Mouse (Mus musculus) testis, postnatal 14 days (tissue): ENCODE data around the gene Grhpr.
"Not testable (repeated sequence)": the region's sequence is repeated elsewhere in the genome, so short reads cannot be mapped to it uniquely, and the experiment has no call there.

Source experiments
- DNase-seq: peaks from one replicate; pipeline ENCODE4 v3.0.0; 2021; ENCODE audit warnings: low spot score

Gene Grhpr

DNA sequence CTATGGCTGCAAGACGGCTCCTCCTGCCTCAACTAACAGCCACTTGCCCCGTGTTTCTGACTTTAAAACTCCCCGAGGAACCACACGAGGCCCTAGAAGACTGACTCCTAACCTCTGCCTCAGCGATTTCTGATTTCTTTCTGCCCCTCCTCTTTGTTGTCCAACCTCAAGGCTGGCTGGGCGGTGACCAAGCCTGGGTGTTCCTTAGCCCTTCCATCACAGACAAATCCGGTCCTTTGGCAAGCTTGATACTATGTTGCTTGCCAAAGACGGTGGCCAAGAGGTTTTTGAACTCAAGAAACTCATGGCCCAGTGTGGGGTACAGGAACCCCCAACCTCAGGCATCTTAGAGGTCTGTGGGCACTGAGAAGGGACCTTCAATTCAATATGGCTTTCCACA lies 6.9 kb upstream of the Grhpr start:
- no peak for DNase-seq

DNA sequence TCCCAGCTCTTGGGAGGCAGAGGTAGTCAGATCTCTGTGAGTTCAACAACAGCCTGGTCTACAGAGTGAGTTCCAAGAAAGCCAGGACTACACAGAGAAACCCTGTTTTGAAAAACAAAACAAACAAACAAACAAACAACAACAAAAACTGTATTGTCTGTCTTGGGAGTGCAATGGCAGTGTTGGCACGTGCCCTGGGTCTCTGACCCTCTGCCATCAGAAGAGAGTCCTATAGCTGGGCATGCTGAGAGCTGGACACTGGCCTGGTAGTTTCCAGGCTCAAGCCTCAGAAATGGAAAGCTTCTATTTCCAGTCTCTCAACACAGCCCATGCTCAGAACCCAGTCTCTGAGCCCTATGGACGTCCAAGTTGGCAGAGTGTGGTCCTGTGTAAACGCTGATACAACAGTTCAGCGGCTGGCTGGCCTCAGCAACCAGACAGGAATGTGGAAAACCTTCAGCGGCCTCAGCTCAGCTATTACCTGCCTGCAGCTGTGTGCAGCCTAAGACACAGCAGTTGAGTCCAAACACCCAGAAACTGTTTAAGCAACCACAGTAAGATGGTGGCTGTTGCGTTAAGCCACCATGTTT lies 5.1 kb upstream of the Grhpr start:
- DNase-seq: no peak

DNA sequence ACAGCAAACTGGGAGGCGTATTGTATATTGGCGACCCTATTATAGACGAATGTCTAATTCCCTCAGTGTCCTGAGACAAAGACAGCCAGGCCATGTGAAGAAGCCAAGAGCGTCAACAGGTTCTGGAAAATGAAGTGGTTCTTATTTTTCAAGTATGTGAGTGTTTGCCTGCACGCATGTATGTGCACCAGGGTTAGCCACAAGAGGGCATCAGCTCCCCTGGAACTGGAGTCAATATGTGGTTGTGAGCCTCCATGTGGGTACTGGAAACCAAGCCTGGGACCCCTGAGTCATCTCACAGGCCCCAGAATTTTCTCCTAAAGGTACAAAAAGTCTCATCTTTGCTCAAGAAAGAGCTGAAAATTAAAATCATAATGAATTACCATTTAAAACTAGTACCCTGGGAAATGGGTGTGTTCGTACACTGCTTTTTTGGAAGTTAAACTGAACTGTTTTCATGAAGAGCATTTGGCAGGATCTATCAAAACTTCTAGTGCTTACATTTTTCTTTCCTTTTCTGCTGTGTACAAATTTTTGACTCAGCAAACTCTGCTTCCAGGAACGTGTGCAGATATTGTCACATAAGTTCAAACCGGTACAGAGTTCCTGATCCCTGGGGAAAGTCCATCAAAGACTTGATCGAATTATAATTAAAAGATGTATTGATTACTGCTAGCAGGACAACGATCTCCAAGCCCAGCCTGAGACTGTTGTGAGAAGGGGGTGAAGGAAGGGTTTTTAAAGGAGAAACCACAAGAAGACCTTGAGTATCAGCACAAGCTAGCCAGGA lies 4.1 kb upstream of the Grhpr start:
- no peak for DNase-seq

DNA sequence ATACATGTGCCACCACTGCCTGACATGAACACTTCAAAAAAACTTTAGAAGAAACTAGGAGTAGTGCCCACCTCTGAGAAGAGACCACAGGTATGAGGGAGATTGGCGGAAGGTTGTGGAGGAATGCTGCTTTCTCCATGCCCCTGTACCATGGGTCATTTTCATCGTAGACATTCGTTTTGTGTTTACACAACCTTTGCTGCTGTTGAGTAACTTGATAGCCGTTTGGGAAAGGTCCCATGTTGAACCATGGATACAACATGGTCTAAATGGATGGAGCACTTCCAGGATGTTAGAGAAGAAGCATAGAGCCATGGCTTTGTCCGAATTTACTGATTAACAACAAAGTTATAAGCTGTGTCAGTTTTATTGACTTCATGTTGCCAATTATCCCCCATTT lies 3.0 kb upstream of the Grhpr start:
- no peak for DNase-seq

DNA sequence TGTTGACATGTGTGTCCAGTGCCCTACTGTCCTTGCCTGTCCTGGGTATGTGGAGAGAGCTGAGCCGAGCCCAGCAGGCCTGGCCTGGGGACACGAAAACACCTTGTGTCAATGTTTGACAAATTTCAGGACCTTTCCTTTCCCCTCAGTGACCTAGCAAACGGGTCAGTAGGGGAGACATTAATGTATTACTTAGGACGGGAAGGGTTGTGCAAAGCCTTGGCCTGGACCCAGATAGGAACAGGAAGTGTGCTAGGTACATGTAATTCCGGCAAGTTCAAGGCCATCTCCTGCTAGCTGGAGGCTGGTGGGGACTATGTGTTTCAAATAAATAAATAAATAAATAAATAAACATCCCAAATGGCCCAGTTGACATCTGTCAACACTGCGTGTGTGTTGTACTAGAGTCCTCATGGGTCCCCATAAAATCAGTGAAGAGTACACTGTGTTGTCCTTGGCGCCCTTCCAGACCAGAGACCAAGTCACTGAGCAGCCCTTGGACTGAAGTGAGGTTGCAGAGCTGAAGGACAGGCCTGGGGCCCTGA lies 1.3 kb upstream of the Grhpr start:
- DNase-seq: no peak

DNA sequence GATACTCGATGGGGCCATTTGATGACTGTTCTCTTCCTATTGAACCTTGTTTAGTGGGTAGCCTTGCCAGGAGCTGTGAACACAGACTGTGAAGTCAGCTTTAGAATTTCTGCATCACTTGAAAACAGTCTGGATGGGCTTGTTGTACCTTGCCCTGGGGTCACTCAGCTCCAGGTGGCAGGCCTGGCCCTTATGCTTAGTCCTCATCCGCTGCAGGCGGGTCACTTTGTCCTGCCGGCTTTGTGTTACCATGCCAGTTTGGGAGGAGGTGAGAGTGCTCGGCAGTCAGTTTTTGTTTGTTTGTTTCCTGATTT lies 736 bp downstream of the Grhpr start:
- no peak for DNase-seq

DNA sequence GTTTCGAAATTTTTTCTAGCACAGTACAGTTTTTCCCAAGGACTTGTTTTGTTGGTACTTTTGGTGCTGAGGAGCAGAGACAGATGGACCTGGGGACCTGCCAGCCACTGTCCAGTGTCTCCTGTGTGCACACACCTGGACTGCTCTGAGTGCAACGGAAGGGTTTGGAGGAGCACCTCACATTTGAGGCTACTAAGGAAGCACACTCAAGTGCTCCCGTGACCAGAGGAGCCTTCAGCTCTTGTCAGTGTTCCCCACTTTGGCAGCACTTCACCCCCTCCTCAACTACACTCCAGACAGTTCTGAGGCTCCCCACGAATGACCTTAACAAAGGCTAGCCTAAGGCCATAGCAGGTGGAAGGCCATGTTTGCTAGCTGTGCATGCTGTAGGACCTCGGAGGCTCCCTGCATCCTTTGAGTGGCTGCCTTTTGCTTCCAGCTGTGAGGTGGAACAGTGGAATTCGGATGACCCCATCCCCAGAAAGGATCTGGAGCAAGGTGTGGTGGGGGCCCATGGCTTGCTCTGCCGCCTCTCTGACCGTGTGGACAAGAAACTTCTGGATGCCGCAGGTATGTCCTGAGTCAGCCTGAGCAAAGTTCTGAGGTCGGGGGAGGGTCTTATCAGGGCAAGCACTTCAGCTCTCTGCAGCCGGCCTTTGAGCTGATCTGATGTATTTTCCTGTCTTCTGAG lies 1.4 kb downstream of the Grhpr start:
- DNase-seq: no peak

DNA sequence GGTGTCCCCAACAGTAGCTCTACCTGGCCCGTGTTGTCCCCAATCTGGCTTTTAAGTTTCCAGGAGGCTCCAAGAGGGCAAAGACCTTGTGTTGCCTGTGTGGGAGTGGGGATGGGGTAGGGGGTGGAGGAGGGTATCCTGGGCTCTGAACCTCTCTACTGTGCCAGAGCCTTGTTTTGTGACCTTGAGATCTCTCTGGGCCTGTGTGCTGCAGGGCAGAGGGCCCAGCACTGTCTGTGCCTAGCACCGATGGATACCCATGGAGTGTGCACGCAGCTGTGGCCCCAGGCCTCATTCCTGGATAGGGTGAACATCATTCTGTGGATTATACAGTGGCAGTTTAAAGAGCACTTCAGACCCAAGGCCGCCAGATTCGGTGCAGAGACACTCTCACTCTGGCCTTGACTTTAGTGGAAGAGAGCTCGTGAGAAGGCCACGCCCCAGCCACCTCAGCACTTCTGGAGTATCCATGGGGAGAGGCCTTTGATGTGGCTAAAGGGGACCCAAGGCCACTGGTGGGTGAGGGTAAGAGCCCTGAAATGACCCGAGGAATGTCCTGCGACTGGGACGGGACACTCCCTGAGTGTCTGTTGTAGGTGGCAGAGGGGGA lies 2.0 kb downstream of the Grhpr start:
- no peak for DNase-seq

DNA sequence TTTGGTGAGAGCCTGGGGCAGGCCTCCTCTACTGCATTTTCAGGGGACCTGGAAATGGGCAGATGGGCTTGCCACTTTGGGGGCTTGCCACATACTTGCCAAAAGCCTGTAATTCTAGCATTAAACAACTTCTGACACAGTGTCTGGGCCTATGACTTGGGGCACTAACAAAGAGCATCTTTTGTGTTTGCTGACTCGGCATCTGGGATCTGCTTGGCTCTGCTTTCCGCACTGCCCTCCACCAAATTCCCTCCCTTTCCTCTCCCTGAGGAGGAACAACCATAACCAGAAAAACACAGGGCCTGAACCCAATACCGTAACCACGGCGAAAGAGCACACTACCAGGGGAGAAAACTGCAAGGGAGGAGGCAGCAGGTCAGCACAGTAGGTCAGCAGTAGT lies 9.4 kb downstream of the Grhpr start:
- DNase-seq: no peak

DNA sequence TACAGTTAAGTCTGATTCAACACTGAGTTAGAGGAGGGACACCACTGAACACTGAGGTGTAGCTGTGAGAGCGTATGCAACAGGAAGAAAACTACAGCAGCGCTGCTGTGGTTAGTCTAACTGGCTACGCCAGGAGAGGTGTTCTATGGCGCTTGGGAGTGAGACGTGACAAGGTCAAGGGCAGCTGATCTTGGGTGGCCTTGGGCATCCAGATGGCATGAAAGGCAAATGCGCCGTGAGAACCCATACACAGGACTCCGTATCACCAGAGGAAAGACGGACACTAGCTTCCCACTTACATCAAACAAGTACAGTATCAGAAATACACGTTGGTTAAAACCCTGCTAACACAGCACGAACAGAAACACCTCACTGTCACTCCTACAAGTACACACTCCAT lies 11.1 kb downstream of the Grhpr start:
- not testable (repeated sequence) for DNase-seq

DNA sequence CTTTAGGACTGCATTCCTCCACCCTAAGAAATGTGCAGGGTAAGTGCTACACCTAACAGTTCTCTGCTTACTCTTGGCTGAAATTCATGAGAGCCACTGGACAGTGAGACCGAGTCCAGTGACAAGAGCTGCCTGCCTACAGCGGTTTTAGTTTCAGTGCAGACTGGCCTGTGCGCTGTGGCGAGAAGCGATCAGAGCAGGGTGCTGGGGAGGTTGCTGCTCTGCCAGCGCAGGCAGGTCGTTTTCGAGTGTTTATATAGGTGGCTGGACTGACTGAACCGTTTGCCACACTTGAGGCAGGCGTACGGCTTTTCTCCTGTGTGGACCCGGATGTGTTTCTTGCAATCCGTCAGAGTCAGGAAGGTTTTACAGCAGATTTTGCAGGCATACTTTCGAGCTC lies 12.0 kb downstream of the Grhpr start:
- DNase-seq: not testable (repeated sequence)

DNA sequence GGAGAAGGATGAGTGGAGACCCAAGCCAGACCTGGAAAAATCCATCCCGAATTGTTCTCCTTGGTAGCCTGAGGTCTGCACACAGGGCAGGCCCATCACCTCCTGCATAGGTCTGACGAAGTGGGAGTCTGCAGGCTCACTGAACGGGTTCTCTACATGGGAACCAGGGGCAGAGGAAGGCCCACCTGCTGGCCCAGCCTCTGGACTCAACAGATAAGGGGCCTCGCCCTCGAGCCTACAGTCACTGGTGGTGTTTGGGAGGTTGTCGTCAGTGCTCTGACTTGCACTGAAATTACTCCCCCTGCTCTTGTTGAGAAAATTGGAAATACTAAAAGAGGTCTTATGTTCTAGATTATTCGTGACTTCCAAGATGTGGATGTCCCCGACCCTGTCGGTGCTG lies 12.7 kb downstream of the Grhpr start:
- no peak for DNase-seq

DNA sequence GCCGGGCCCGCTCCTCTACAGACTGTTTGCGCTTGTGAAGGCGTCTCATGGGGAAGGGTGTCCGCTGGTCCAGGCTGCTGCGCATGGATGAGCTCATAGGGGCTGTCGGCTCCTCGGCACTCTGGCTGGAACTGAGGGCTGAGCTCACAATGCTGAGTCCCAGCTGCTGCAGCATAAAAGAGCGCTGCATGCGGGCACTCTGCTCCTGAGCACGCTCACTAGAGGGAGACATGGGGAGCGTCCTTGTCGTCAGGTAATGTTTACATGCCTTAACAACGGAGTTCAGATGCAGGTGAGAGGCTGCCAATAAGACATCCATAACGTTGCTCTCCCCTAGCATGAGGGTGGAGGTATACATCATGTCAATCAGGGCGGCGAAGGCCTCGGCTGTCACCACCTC lies 13.6 kb downstream of the Grhpr start:
- no peak for DNase-seq

DNA sequence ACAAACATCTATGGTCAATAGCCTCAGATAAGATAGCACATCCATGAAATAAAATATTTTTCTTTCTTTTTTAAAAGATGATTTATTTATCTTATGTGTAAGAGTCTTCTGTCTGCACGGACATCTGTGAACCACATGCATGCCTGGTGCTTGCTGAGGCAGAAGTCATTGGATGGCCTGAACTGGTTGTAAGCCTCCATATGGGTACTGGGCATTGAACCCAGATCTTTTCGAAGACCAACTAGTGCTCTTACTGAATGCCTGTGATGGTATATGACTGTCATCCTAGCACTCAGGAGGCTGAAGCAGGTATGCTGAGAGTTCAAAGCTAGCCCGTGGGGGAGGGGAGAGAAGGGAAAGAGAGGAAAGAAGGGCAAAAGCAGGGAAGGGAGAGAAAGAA lies 16.9 kb downstream of the Grhpr start:
- no peak for DNase-seq

DNA sequence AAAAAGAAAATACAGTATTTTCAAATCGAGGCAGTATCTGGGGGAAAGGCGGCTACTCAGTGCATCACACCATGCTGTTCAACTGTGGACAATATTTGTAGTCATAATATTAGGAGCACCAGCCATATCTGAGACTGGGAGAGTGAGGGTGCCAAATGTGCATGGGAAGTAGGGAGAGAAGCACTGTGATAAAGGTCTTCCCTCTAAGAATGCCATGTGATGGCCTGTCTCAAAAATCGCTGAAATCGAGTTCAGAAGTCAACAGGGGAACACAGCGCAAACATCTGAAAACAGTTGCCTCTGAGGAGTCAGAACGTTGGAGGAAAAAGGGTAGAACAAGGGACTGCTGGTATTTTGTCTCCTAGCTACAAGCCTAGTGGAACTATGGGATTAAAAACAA lies 18.8 kb downstream of the Grhpr start:
- no peak for DNase-seq

DNA sequence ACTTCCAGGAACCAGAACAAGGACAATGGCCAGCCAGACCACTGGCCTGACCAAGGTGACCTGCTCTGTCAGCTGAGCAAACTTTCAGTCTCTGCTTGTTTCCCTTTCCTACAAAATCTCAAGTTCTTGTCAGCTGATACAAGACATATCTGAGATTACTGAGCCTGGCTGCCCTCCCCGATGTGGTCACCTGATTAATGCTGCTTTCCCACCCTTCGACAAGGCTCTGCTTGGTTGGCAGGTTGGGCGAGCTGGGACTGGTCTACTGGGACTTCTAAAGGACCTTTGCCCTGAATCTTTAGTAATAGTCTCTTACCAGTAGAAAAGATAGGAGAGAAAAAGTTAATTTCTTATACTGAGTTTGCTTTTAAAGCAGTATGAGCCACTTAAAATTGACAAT lies 24.3 kb downstream of the Grhpr start:
- no peak for DNase-seq

DNA sequence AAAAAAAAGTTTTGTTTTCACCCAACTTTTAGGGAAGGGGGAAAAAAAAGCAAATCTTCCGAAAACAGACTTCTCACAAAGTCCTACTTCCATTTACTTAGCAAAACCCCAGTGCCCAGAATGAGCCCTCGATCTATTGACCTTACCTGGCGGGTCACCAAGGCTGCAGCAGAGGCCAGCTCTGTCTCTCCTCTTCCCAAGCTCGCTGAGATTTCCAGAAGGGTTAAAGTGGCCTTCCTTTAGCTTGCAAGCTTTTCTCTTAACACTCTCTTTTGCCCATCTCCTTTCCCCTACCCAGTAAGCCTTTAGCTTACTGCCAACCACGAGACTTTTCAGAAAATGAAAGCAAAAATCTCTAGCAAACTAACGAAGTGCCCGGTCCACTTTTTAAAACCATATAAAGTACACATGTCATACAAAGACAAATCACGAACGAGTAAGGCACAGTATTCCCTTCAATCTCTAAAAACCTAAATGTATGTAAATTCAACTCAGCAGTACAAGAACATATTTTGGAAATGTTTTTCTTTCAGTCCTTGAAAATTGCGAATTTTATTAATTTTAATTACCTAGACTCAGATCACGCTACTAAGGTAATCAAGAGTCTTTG lies 29.7 kb downstream of the Grhpr start:
- no peak for DNase-seq

DNA sequence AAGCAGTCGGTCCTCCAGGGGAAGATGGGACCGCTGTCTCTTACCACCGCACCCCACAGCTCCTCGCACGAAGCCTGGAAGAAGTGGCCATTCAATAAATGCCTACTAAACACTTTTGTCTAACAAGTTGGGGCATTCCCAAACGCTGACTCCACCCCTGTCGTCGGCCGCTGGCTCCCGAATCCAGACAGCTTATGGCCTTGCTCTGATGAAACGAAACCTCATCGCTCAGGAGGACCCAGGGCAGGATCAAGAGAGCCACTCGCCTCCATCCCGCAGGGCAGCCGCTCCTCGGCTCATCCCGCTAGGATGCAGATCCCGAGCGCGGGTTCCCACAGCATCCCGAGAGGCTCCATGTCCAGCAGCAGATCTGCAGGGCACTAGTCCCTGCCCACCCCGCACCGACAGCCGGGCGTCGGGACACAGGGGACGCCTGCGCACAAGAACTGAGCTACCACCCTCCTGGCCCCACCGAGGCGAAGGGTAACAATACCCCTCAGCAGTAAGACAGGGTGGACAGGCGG lies 30.4 kb downstream of the Grhpr start:
- DNase-seq: no peak

DNA sequence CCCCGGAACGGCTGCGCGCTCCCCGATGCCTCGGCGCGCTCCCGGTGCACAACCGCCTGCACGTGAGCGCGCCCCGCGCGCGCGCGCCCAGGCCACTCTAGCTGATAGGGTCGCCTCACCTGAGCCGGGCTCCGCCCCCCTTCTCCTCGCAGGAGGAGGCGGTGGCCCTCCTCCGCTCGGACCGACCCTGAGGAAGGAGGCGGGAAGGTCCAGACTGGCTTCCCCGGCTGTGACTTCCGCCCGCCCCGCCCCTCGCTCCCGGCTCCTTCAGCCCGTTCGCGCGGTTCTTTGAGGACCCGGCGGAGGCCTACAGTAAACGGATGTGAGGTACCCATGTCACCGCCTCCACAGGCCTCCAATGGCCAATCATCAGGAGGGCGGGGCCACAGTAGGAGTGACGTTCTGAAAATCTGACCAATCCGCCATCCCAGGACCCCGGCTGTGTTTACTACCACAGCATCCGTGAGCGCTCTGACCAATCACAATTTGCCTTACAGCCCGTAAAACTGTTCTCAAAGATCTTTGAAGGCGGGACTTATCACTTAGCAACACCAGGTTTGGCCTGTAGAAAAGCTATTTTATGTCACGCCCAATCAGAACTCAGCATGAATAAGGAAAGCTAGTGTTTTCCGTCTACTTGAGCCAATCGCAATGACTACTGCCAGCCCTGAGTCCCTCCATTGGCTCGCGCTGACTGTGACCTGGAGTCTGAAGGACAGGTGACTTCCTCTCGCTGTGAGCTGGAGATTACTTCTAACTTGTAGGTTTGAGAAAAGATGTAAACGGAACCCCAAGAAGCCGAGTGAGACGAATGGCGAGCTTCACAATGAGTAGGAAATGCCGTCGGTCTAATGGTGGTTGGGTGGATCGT lies 31.1 kb downstream of the Grhpr start, which contains the start of gene Zbtb5:
Gene Zbtb5 (minus strand): TSS at position 308 of the 871 bp plus-strand sequence.
- DNase-seq: peak; percentile 100

DNA sequence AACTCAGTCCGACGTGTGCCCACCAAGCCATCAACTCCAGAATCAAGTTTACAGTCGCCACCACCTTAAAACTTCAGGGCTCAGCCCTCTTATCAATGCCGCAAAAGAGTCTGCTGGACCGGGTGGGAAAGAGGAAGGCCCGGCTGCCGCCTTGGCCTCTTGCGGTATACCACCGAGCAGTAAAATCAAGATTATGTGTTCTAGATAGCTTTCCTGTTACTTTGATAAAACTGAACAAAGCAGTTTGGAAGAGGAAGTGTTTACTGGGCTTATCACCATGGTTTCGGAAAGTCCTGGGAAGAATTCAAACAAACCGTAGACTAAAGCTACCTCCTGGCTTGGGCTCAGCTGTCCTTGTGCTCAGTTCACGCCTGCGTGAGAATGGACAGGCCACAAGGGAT lies 31.8 kb downstream of the Grhpr start:
- DNase-seq: no peak

DNA sequence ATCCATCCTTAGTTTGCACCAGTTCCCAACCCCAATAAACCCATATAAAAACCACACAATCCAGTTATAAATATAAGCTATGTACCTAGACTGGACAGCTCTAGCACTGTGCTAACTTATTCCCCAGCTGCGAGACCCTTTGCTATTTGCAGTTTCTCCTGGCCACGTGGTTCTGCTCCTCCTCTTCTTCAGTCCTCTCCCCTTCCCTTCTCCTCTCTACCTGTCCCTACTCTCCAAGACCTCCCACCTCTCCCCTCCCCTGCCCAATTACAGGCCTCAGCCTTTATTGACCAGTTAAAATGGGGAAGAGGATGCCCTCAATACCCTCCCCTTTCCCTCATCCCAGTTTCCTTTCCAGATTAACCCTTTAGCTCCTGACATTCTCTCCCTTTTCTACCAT lies 32.3 kb downstream of the Grhpr start:
- DNase-seq: no peak
